Mouse (Mus musculus): Measurements from ENCODE around the gene Srsf3. TPM values are rescaled to one million over a fixed set of nuclear protein-coding genes. Genes with fewer than 3 reads are reported as not detected.
"Not testable (repeated sequence)": the region's sequence is repeated elsewhere in the genome, so short reads cannot be mapped to it uniquely, and the experiment has no call there.

Gene Srsf3
- polyA plus RNA-seq, 2 experiments = 123 to 269 TPM

GRCm38 (mm10) chr17:29065245-29065940 is 33.0 kb downstream of the Srsf3 start:
- Histone ChIP-seq H3K27ac (no peak overlapping the region), H3K9me3 (ENCODE audit: control insufficient read depth, low read length) (no peaks in the 10 kb centered on the region), H3K4me3 (ENCODE audit: insufficient read depth in 1 of 2, low read depth in 2 of 2, low read length in 2 of 2) (no peak overlapping the region), H3K9ac (replicated peaks) (no peak overlapping the region), H3K36me3 (replicated peaks; ENCODE audit: control insufficient read depth, insufficient read depth, low read depth) (no peaks in the 10 kb centered on the region), H3K4me2 (ENCODE audit: low read depth) (no peak overlapping the region), H3K4me1 (replicated peaks; ENCODE audit: control insufficient read depth in 2 of 2, insufficient read depth in 2 of 2, low read length in 1 of 2) (no peaks in the 10 kb centered on the region), H3K27me3 (ENCODE audit: control insufficient read depth, insufficient read depth, low read length) (no peaks in the 10 kb centered on the region)
- no peak for ATAC-seq (ENCODE audit: insufficient read depth)
- TF ChIP-seq EP300 (IDR thresholded peaks at IDR 0.05; ENCODE audit: low read depth) (no peak), CTCF (IDR thresholded peaks at IDR 0.05; ENCODE audit: low read depth) (no peak)
- DNase-seq (ENCODE audit: low read depth in 3 of 3, low spot score in 3 of 3) = no peak
- 71% methylated on average over 21 of the region's 21 CpGs for WGBS (ENCODE audit: insufficient replicate concordance)

GRCm38 (mm10) chr17:29065971-29066370 is 33.5 kb downstream of the Srsf3 start:
- H3K4me3 ChIP-seq (ENCODE audit: insufficient read depth in 1 of 2, low read depth in 2 of 2, low read length in 2 of 2) = no peak overlapping the region
- TF ChIP-seq EP300 (IDR thresholded peaks at IDR 0.05; ENCODE audit: low read depth) (no peak), CTCF (IDR thresholded peaks at IDR 0.05; ENCODE audit: low read depth) (no peak)
- 72% methylated on average over 3 of the region's 3 CpGs for WGBS (ENCODE audit: insufficient replicate concordance)
- H3K9ac ChIP-seq (replicated peaks) = no peak overlapping the region
- H3K27me3 ChIP-seq (ENCODE audit: control insufficient read depth, insufficient read depth, low read length) = no peaks in the 10 kb centered on the region
- no peaks in the 10 kb centered on the region for H3K9me3 ChIP-seq (ENCODE audit: control insufficient read depth, low read length)
- no peak overlapping the region for H3K27ac ChIP-seq
- DNase-seq (ENCODE audit: low read depth in 3 of 3, low spot score in 3 of 3) (no peak), ATAC-seq (ENCODE audit: insufficient read depth) (no peak)
- no peak overlapping the region for H3K4me2 ChIP-seq (ENCODE audit: low read depth)
- H3K4me1 ChIP-seq (replicated peaks; ENCODE audit: control insufficient read depth in 2 of 2, insufficient read depth in 2 of 2, low read length in 1 of 2) = no peaks in the 10 kb centered on the region
- H3K36me3 ChIP-seq (replicated peaks; ENCODE audit: control insufficient read depth, insufficient read depth, low read depth) = no peaks in the 10 kb centered on the region

GRCm38 (mm10) chr17:29067416-29067815 is 35.0 kb downstream of the Srsf3 start:
- not testable (repeated sequence) for H3K4me2 ChIP-seq (ENCODE audit: low read depth); H3K27me3 ChIP-seq (ENCODE audit: control insufficient read depth, insufficient read depth, low read length); ATAC-seq (ENCODE audit: insufficient read depth); H3K36me3 ChIP-seq (replicated peaks; ENCODE audit: control insufficient read depth, insufficient read depth, low read depth); H3K4me3 ChIP-seq (ENCODE audit: insufficient read depth in 1 of 2, low read depth in 2 of 2, low read length in 2 of 2); H3K4me1 ChIP-seq (replicated peaks; ENCODE audit: control insufficient read depth in 2 of 2, insufficient read depth in 2 of 2, low read length in 1 of 2); H3K27ac ChIP-seq; DNase-seq (ENCODE audit: low read depth in 3 of 3, low spot score in 3 of 3); H3K9ac ChIP-seq (replicated peaks); H3K9me3 ChIP-seq (ENCODE audit: control insufficient read depth, low read length)
- WGBS (ENCODE audit: insufficient replicate concordance) = 47% methylated on average over 3 of the region's 3 CpGs

- H3K4me3 ChIP-seq (ENCODE audit: insufficient read depth in 1 of 2, low read depth in 2 of 2, low read length in 2 of 2) = no peak overlapping the region
- no peak for TF ChIP-seq CTCF (IDR thresholded peaks at IDR 0.05; ENCODE audit: low read depth)
- no peak for TF ChIP-seq EP300 (IDR thresholded peaks at IDR 0.05; ENCODE audit: low read depth)
- no peaks in the 10 kb centered on the region for H3K9me3 ChIP-seq (ENCODE audit: control insufficient read depth, low read length)
- H3K4me2 ChIP-seq (ENCODE audit: low read depth) = no peak overlapping the region
- no peaks in the 10 kb centered on the region for H3K4me1 ChIP-seq (replicated peaks; ENCODE audit: control insufficient read depth in 2 of 2, insufficient read depth in 2 of 2, low read length in 1 of 2)
- H3K27me3 ChIP-seq (ENCODE audit: control insufficient read depth, insufficient read depth, low read length) = no peaks in the 10 kb centered on the region
- H3K27ac ChIP-seq = no peak overlapping the region
- DNase-seq (ENCODE audit: low read depth in 3 of 3, low spot score in 3 of 3) (no peak), ATAC-seq (ENCODE audit: insufficient read depth) (no peak)
- 30% methylated on average over 5 of the region's 5 CpGs for WGBS (ENCODE audit: insufficient replicate concordance)
- no peak overlapping the region for H3K9ac ChIP-seq (replicated peaks)
- H3K36me3 ChIP-seq (replicated peaks; ENCODE audit: control insufficient read depth, insufficient read depth, low read depth) = no peaks in the 10 kb centered on the region
Observed at GRCm38 (mm10) chr17:29067847-29068246, 35.4 kb downstream of the Srsf3 start.

GRCm38 (mm10) chr17:29069063-29069462 is 36.6 kb downstream of the Srsf3 start:
- no peaks in the 10 kb centered on the region for H3K36me3 ChIP-seq (replicated peaks; ENCODE audit: control insufficient read depth, insufficient read depth, low read depth)
- H3K27me3 ChIP-seq (ENCODE audit: control insufficient read depth, insufficient read depth, low read length) = no peaks in the 10 kb centered on the region
- TF ChIP-seq CTCF (IDR thresholded peaks at IDR 0.05; ENCODE audit: low read depth) (no peak), EP300 (IDR thresholded peaks at IDR 0.05; ENCODE audit: low read depth) (no peak)
- 68% methylated on average over 10 of the region's 10 CpGs for WGBS (ENCODE audit: insufficient replicate concordance)
- no peaks in the 10 kb centered on the region for H3K9me3 ChIP-seq (ENCODE audit: control insufficient read depth, low read length)
- no peak overlapping the region for H3K4me3 ChIP-seq (ENCODE audit: insufficient read depth in 1 of 2, low read depth in 2 of 2, low read length in 2 of 2)
- no peak for DNase-seq (ENCODE audit: low read depth in 3 of 3, low spot score in 3 of 3)
- H3K27ac ChIP-seq = no peak overlapping the region
- peaks cover 0 to 2% of the 10 kb centered on the region in 2 experiments; a peak in 1 of 4 replicates for H3K4me1 ChIP-seq (replicated peaks; ENCODE audit: control insufficient read depth in 2 of 2, insufficient read depth in 2 of 2, low read length in 1 of 2)
- ATAC-seq (ENCODE audit: insufficient read depth) = no peak
- H3K4me2 ChIP-seq (ENCODE audit: low read depth) = no peak overlapping the region
- no peak overlapping the region for H3K9ac ChIP-seq (replicated peaks)

Data from liver, embryonic 14.5 days (tissue).